Mouse (Mus musculus): ENCODE results near the gene Rrp15.
A peak's percentile ranks its signal among the peaks of the same experiment; 100 is the strongest.
"Not testable (repeated sequence)": the region's sequence is repeated elsewhere in the genome, so short reads cannot be mapped to it uniquely, and the experiment has no call there.

Gene Rrp15

GRCm38 (mm10) chr1:186748724-186749653 lies at the start of gene Rrp15:
Rrp15 (minus strand) TSS chr1:186749358.
- DNase-seq (ENCODE audit: low read depth, low spot score), result peak; percentile 97

- no peak for DNase-seq (ENCODE audit: low read depth, low spot score)
These were observed 48.8 kb upstream of the Rrp15 start for GRCm38 (mm10) chr1:186797991-186798390.

GRCm38 (mm10) chr1:186785359-186785758 lies 36.2 kb upstream of the Rrp15 start:
- DNase-seq (ENCODE audit: low read depth, low spot score), result no peak

- DNase-seq (ENCODE audit: low read depth, low spot score), result no peak
These were observed 31.7 kb upstream of the Rrp15 start for GRCm38 (mm10) chr1:186780826-186781225.

GRCm38 (mm10) chr1:186773124-186773523 lies 24.0 kb upstream of the Rrp15 start:
- no peak for DNase-seq (ENCODE audit: low read depth, low spot score)

GRCm38 (mm10) chr1:186772547-186773077 lies 23.5 kb upstream of the Rrp15 start:
- DNase-seq (ENCODE audit: low read depth, low spot score), result no peak

DNA sequence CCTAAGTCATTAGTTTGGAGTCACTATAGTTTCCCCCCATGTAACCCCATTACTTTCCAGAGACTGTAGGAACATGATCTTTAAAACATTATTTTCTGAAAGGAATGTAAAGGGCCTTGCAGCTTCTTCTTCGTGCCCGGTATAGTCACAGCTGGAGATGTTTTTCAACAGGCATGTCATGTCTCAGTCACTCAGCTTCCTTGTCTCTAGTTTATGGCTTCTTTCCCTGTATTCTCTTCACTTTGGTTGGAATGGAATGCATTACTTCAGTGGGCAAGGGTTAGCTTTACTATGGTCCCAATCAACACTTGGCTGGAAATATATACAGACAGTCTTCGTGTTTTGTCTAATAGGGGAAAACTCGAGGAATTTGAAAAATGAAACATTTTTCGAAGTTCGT lies 22.8 kb upstream of the Rrp15 start:
- no peak for DNase-seq (ENCODE audit: low read depth, low spot score)

GRCm38 (mm10) chr1:186770659-186771058 lies 21.5 kb upstream of the Rrp15 start:
- peak; percentile 38 for DNase-seq (ENCODE audit: low read depth, low spot score)

DNA sequence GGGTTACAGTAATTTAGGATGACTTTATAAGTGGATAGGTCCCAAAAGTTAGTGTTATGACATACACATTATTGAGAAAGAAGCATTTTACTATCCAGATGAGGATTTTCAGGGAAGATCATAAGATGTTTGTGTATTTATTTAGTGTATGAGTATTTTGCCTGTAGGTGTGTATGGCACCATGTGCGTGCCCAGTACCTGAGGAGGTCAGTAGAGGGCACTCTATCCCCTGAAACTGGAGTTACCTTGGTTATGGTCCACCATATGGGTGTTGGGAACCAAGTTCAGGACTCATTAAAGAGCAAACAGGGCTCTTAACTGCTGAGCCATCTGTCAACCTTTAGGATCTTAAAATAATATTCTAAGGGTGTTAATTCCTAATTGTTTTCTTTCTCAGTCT lies 19.2 kb upstream of the Rrp15 start:
- DNase-seq (ENCODE audit: low read depth, low spot score), result peak; percentile 48

DNA sequence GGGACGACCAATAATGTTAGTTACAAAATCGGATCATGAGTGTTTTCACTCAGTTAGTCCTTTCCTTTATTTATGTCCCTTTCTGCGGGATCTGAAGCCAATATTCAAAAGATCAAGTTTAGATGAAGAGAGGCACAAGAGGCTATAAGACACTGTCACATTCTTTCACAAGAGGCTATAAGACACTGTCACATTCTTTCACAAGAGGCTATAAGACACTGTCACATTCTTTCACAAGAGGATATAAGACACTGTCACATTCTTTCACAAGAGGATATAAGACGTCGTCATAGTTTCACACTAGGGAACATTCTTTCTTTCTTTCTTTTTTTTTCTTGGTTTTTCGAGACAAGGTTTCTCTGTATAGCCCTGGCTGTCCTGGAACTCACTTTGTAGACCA lies 14.3 kb upstream of the Rrp15 start:
- not testable (repeated sequence) for DNase-seq (ENCODE audit: low read depth, low spot score)

GRCm38 (mm10) chr1:186749675-186750283 lies 621 bp upstream of the Rrp15 start:
- no peak for DNase-seq (ENCODE audit: low read depth, low spot score)

DNA sequence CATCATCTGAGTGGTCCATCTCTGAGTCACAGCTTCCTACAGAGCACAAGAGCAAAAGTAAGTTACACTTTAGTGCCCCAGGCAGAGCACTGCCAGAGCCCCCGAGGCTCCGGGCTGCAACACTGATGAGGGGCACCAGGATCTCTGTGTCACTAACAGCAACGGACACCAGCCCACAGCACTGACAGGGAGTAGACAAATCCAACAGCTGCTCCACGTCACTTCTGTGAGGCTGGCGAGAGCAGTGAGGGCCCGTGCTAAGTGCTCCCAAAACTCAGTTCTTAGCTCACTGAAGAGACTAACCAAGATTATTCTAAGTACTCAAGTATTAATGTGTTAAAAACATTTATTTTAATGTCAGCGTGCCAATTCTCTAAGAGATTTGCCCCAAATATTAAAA lies 9.3 kb downstream of the Rrp15 start:
- no peak for DNase-seq (ENCODE audit: low read depth, low spot score)

GRCm38 (mm10) chr1:186735537-186735936 lies 13.6 kb downstream of the Rrp15 start:
- DNase-seq (ENCODE audit: low read depth, low spot score), result no peak

GRCm38 (mm10) chr1:186733052-186733451 lies 16.1 kb downstream of the Rrp15 start:
- DNase-seq (ENCODE audit: low read depth, low spot score), result no peak

- peak; percentile 75 for DNase-seq (ENCODE audit: low read depth, low spot score)
These were observed 20.4 kb downstream of the Rrp15 start for GRCm38 (mm10) chr1:186728778-186729177.

- DNase-seq (ENCODE audit: low read depth, low spot score), result no peak
These were observed 23.0 kb downstream of the Rrp15 start for GRCm38 (mm10) chr1:186726117-186726516.

DNA sequence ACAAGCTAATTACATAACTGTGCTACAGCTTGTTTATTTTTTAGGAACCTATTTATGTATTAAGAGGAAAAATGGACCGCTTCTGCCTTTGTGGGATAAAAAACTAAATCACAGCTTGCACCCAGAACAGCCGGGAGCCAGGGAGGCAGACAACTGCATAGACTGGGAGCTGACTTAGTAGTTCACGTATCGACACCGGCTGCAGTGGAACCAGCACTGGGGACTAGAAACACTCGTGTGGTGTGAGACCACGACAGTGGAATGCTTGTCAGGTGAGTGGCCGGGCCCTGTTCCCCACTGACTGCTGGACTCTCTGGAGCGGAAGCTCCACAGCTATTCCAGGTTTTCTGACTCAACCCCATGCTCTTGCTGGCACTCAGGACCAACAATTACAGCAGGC lies 26.9 kb downstream of the Rrp15 start:
- DNase-seq (ENCODE audit: low read depth, low spot score), result no peak

- peak; percentile 94 for DNase-seq (ENCODE audit: low read depth, low spot score)
These were observed 27.3 kb downstream of the Rrp15 start for GRCm38 (mm10) chr1:186721846-186722245.

GRCm38 (mm10) chr1:186721166-186721565 lies 28.0 kb downstream of the Rrp15 start:
- DNase-seq (ENCODE audit: low read depth, low spot score), result no peak

GRCm38 (mm10) chr1:186719708-186720107 lies 29.4 kb downstream of the Rrp15 start:
- peak; percentile 77 for DNase-seq (ENCODE audit: low read depth, low spot score)

- DNase-seq (ENCODE audit: low read depth, low spot score), result no peak
These were observed 30.3 kb downstream of the Rrp15 start for GRCm38 (mm10) chr1:186718881-186719280.

Measured in ES-CJ7 (cell line).